Mouse (Mus musculus) embryonic facial prominence, embryonic 14.5 days (tissue): Measurements from ENCODE around the gene Tnfrsf13b. TPM values are rescaled to one million over a fixed set of nuclear protein-coding genes. Genes with fewer than 3 reads are reported as not detected.

Experiments
- ATAC-seq: fragments of 200-750 bp; cut with Nextera tagmentation; 2 replicates; pipeline ENCODE4 v1.8.0; 2017; ENCODE audit warnings: low read depth, moderate number of reproducible peaks, moderate TSS enrichment
- DNase-seq: peaks from one replicate; pipeline ENCODE4 v3.0.0-alpha.2; 2015; ENCODE audit warnings: low spot score
- H3K27ac ChIP-seq: fragments of 300-500 bp; sonication (generic); replicated peaks from 2 replicates; pipeline ENCODE4 v1.5.1; 2014; ENCODE audit warnings: low read depth, mild to moderate bottlenecking, low read length, moderate library complexity
- H3K27me3 ChIP-seq: fragments of 300-500 bp; sonication (generic); replicated peaks from 2 replicates; pipeline ENCODE4 v1.6.1; 2014; ENCODE audit warnings: low read length; ENCODE audit not compliant: control insufficient read depth, insufficient read depth
- H3K36me3 ChIP-seq: fragments of 300-500 bp; sonication (generic); 2 replicates; pipeline ENCODE4 v1.6.1; 2014; ENCODE audit warnings: low read length, mixed read lengths; ENCODE audit not compliant: control insufficient read depth, insufficient read depth
- H3K4me1 ChIP-seq: fragments of 300-500 bp; sonication (generic); 2 replicates; pipeline ENCODE4 v1.6.1; 2014; ENCODE audit warnings: antibody characterized with exemption, low read length; ENCODE audit not compliant: control insufficient read depth, insufficient read depth
- H3K4me2 ChIP-seq: fragments of 300-500 bp; sonication (generic); 2 replicates; pipeline ENCODE4 v1.6.1; 2014; ENCODE audit warnings: low read depth, mild to moderate bottlenecking, low read length, moderate library complexity, mixed read lengths
- H3K4me3 ChIP-seq: fragments of 300-500 bp; sonication (generic); 2 replicates; pipeline ENCODE4 v1.5.1; 2014; ENCODE audit warnings: low read depth, mild to moderate bottlenecking, low read length
- H3K9ac ChIP-seq: fragments of 300-500 bp; sonication (generic); 2 replicates; pipeline ENCODE4 v1.6.1; 2014; ENCODE audit warnings: low read depth, mild to moderate bottlenecking, low read length, moderate library complexity, mixed read lengths
- H3K9me3 ChIP-seq: fragments of 300-500 bp; sonication (generic); 2 replicates; pipeline ENCODE4 v1.6.1; 2016; ENCODE audit warnings: low read length; ENCODE audit not compliant: control insufficient read depth
- WGBS: fragments of 180-500 bp; shearing (Covaris S2); extraction: QIAGEN DNeasy Blood & Tissue Kit; methylation state at CpG from one replicate; pipeline ENCODE4 v1.1.7; 2014; 5-methylcytosine and 5-hydroxymethylcytosine counted together
- polyA plus RNA-seq: library from polyadenylated mRNA; unstranded; fragments of >200 nt; fragmentation: Nextera tagmentation; extraction: Ambion mirVana; gene quantifications from 2 replicates; pipeline ENCODE4 v1.2.1, GENCODE M21; 2014

Gene Tnfrsf13b
- polyA plus RNA-seq, 1 experiment from 2014 or later = 2.9 TPM

- no peaks in the 10 kb centered on the region for H3K9me3 ChIP-seq
- ATAC-seq = no peak
These were observed 17.6 kb upstream of the Tnfrsf13b start for GRCm38 (mm10) chr11:61108911-61109361.

DNA sequence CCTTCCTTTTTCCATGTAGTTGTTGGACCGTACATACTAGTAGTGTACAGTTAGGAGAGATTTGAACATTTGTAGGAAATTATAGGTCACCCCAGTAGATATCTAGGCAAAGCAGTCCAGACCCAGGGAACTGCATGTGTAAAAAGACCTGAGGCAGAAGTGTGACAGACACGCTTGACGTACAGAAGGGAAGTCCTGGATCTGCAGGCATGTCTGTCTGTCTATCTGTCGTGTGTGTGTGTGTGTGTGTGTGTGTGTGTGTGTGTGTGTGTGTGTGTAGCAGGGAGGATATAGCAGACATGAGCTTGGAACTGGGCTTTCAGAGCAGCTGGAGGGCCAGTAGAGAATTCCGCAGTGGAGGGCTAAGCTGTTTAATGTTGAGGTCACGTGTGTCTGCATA, 16.8 kb upstream of the Tnfrsf13b start:
- Histone ChIP-seq H3K4me1 (no peaks in the 10 kb centered on the region), H3K4me3 (no peak overlapping the region), H3K36me3 (no peaks in the 10 kb centered on the region), H3K9ac (no peak overlapping the region), H3K27me3 (no peaks in the 10 kb centered on the region), H3K27ac (no peak overlapping the region), H3K4me2 (no peak overlapping the region), H3K9me3 (no peaks in the 10 kb centered on the region)
- no peak for DNase-seq
- 90% methylated on average over 6 of the region's 6 CpGs for WGBS
- no peak for ATAC-seq

More at GRCm38 (mm10) chr11:61108911-61109361, 17.6 kb upstream of the Tnfrsf13b start:
- no peaks in the 10 kb centered on the region for H3K27me3 ChIP-seq
- H3K9ac ChIP-seq = no peak overlapping the region
- H3K4me1 ChIP-seq = no peaks in the 10 kb centered on the region
- no peak overlapping the region for H3K27ac ChIP-seq
- no peak overlapping the region for H3K4me3 ChIP-seq
- H3K4me2 ChIP-seq = no peak overlapping the region
- 85% methylated on average over 12 of the region's 12 CpGs for WGBS
- H3K36me3 ChIP-seq = no peaks in the 10 kb centered on the region
- no peak for DNase-seq

GRCm38 (mm10) chr11:61110113-61110512, 16.4 kb upstream of the Tnfrsf13b start:
- whole genome bisulfite sequencing = 76% methylated on average over 10 of the region's 10 CpGs
- Histone ChIP-seq H3K36me3 (no peaks in the 10 kb centered on the region), H3K27me3 (no peaks in the 10 kb centered on the region), H3K4me1 (no peaks in the 10 kb centered on the region), H3K27ac (no peak overlapping the region), H3K4me3 (no peak overlapping the region), H3K9me3 (no peaks in the 10 kb centered on the region), H3K9ac (no peak overlapping the region), H3K4me2 (no peak overlapping the region)
- no peak for DNase-seq
- ATAC-seq = no peak

DNA sequence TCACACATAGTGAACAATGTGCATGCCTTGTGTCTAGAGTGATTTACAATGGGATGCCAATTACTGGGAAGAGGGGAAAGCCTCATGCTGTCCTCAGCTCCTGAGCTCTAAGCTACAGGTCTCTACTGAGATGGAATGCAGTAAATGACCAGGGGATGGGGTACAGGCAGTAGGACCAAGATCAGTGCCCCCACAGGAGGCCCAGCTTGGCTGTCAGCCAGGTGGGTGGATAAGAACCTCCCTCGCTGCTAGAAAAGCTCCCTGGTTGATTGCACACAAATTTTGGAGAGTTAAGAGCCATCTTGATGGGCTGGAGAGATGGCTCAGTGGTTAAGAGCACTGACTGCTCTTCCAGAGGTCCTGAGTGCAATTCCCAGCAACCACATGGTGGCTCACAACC, 15.6 kb upstream of the Tnfrsf13b start:
- Histone ChIP-seq H3K9ac (no peak overlapping the region), H3K4me2 (no peak overlapping the region), H3K9me3 (no peaks in the 10 kb centered on the region), H3K27me3 (no peaks in the 10 kb centered on the region), H3K4me1 (no peaks in the 10 kb centered on the region), H3K4me3 (no peak overlapping the region), H3K27ac (no peak overlapping the region), H3K36me3 (no peaks in the 10 kb centered on the region)
- WGBS = 57% methylated on average over 1 of the region's 1 CpGs
- DNase-seq = no peak
- ATAC-seq = no peak

DNA sequence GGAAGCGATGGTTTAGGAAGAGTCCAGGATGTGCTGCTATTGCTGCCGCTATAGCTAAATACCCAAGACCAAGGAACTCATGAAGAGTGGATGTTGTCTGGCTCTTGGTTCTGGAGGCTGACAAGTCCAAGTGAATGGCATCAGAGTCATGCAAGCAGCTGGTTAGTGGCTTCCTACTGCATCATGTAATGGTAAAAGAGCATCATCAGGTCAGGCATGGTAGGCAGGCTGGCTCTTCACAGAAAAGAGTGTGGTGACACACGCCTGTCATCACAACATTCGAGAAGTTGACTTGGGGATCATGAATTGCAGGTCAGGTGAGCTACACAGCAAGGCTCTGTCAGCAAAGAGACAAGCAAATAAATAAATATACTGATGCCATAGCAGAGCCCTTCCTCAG, 15.1 kb upstream of the Tnfrsf13b start:
- H3K4me1 ChIP-seq = no peaks in the 10 kb centered on the region
- H3K4me2 ChIP-seq = no peak overlapping the region
- H3K9me3 ChIP-seq = no peaks in the 10 kb centered on the region
- no peak overlapping the region for H3K27ac ChIP-seq
- no peak overlapping the region for H3K9ac ChIP-seq
- H3K4me3 ChIP-seq = no peak overlapping the region
- ATAC-seq = no peak
- no peaks in the 10 kb centered on the region for H3K36me3 ChIP-seq
- WGBS = 90% methylated on average over 4 of the region's 4 CpGs
- no peaks in the 10 kb centered on the region for H3K27me3 ChIP-seq
- no peak for DNase-seq

GRCm38 (mm10) chr11:61112323-61112995, 14.1 kb upstream of the Tnfrsf13b start:
- 79% methylated on average over 8 of the region's 8 CpGs for WGBS
- no peaks in the 10 kb centered on the region for H3K27me3 ChIP-seq
- H3K4me3 ChIP-seq = no peak overlapping the region
- no peak overlapping the region for H3K9ac ChIP-seq
- ATAC-seq (no peak), DNase-seq (no peak)
- H3K36me3 ChIP-seq = no peaks in the 10 kb centered on the region
- H3K4me1 ChIP-seq = no peaks in the 10 kb centered on the region
- H3K4me2 ChIP-seq = no peak overlapping the region
- no peak overlapping the region for H3K27ac ChIP-seq
- H3K9me3 ChIP-seq = no peaks in the 10 kb centered on the region

DNA sequence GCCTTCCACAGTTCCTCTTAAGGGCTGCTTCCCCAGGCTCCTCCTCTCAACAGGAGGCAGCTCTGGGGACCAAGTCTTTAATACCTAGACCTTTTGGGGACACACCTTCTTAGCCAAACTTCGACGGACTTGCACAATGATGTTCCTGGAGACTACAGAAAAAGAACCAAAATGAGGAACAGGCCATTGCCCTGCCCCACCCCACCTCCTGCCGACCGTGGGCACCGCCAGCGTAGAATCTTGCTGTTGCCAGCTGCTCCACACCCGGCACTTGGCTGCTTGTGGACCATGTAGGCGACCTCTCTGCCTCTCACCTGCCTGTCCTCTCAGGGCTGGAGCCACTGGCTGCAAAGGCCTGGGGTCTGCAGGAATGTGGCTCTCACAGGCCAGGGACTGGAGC, 10.3 kb upstream of the Tnfrsf13b start:
- Histone ChIP-seq H3K36me3 (no peaks in the 10 kb centered on the region), H3K9me3 (no peaks in the 10 kb centered on the region), H3K4me3 (no peak overlapping the region), H3K27ac (no peak overlapping the region), H3K9ac (no peak overlapping the region), H3K4me2 (no peak overlapping the region), H3K27me3 (no peaks in the 10 kb centered on the region), H3K4me1 (no peaks in the 10 kb centered on the region)
- 57% methylated on average over 8 of the region's 8 CpGs for WGBS
- ATAC-seq = no peak
- DNase-seq = no peak

DNA sequence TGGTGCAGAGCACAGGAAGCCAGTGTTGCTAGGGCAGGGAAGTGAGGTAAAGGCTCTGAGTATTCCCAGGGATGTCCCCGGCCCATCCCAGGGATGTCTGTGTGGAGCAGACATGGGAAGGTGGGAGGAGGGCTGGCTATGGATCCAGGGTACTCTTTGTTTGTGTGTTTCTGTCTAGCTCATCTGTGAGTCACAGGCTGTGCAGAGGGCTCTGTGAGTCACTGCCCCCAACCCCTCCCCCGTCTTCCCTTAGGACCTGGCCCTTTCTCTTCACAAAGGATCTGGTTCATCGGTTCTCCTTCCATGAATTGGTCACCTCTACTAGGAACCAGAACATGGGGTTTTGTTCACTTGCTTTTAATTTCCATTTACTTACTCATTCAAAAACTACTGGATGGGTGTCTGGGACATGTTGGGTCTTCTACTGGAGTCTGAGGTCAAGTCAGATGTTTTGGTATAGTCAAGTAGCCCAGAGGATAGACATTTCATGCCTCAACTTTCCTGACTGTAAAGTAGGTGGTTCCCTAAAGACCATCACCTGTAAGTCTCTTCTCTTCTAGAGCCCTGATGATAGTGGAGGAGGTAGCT, 6.5 kb upstream of the Tnfrsf13b start:
- DNase-seq = no peak
- no peaks in the 10 kb centered on the region for H3K27me3 ChIP-seq
- H3K36me3 ChIP-seq = no peaks in the 10 kb centered on the region
- no peak for ATAC-seq
- H3K4me1 ChIP-seq = no peaks in the 10 kb centered on the region
- H3K9me3 ChIP-seq = no peaks in the 10 kb centered on the region
- H3K27ac ChIP-seq = no peak overlapping the region
- H3K4me3 ChIP-seq = no peak overlapping the region
- no peak overlapping the region for H3K9ac ChIP-seq
- 89% methylated on average over 3 of the region's 3 CpGs for WGBS
- H3K4me2 ChIP-seq = no peak overlapping the region

DNA sequence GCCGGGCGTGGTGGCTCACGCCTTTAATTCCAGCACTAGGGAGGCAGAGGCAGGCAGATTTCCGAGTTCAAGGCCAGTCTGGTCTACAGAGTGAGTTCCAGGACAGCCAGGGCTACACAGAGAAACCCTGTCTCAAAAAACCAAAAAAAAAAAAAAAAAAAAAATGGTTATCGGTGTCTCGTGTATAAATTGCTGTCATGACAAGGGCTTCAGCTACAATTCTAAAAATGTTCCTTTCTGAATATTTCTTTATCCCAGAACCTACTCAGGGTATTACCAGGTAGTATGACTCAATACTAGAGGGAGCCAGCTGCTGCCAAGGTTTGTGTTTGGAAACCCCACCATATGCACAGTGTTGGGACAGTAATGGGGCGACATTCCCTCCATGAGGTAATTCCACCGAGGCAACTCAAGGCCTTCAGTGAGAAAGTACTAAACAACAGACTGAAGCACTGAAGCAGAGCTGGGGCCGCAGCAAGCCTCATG, 4.2 kb upstream of the Tnfrsf13b start:
- WGBS = 80% methylated on average over 9 of the region's 9 CpGs
- H3K4me1 ChIP-seq = no peaks in the 10 kb centered on the region
- no peak for ATAC-seq
- H3K36me3 ChIP-seq = no peaks in the 10 kb centered on the region
- H3K27me3 ChIP-seq = no peaks in the 10 kb centered on the region
- no peak overlapping the region for H3K9ac ChIP-seq
- DNase-seq = no peak
- H3K4me3 ChIP-seq = no peak overlapping the region
- no peaks in the 10 kb centered on the region for H3K9me3 ChIP-seq
- H3K27ac ChIP-seq = no peak overlapping the region
- no peak overlapping the region for H3K4me2 ChIP-seq
